10 mouse cellular contexts compared by ENCODE assay signal in genomic region chr10:70119851-70120370, GRCm38 (mm10). TPM values are rescaled to one million over a fixed set of nuclear protein-coding genes. Genes with fewer than 3 reads are reported as not detected.
DNase-seq lines count a peak whose midpoint lies in the region; ATAC-seq and TF ChIP-seq lines count a peak whose summit lies in the region.
"Had no signal": no experiment of that assay in that cellular context is flagged by ENCODE, and none has a peak within 500 bp of the region (broad histone marks: within the 10 kb centered on the region; RNA-seq: fewer than 3 reads in every experiment).

No protein-coding gene starts in this region.

- no peak for TF ChIP-seq CTCF in forebrain, postnatal 0 days (IDR thresholded peaks at IDR 0.05; ENCODE audit: low read depth)

- H3K4me1 ChIP-seq in forebrain, embryonic 10.5 days = peaks cover 31% of the 10 kb centered on the region
- peaks cover 8% of the 10 kb centered on the region; the same call in 1 of the 2 replicates for H3K4me1 ChIP-seq in forebrain, postnatal 0 days (ENCODE audit: insufficient read depth)
- peaks cover 87% of the 10 kb centered on the region for H3K4me1 ChIP-seq in liver, embryonic 12.5 days

- H3K36me3 ChIP-seq in forebrain, embryonic 10.5 days (replicated peaks) = peaks cover 13% of the 10 kb centered on the region; the same call in 1 of the 2 replicates
- H3K36me3 ChIP-seq in forebrain, postnatal 0 days (ENCODE audit: insufficient read depth) = no peaks in the 10 kb centered on the region
- 0 out of 2 replicates have a peak, but pooled peaks cover 4% of the 10 kb centered on the region for H3K36me3 ChIP-seq in liver, embryonic 12.5 days

- no peaks in the 10 kb centered on the region for H3K27me3 ChIP-seq in forebrain, embryonic 10.5 days (ENCODE audit: poor library complexity, severe bottlenecking)
- H3K27me3 ChIP-seq in forebrain, postnatal 0 days (ENCODE audit: insufficient read depth, low read length) = no peaks in the 10 kb centered on the region
- no peaks in the 10 kb centered on the region for H3K27me3 ChIP-seq in liver, embryonic 12.5 days (replicated peaks)

- no peak for ATAC-seq in forebrain, postnatal 0 days
- ATAC-seq in liver, embryonic 12.5 days = peak; percentile 40; the same call in 1 of the 2 replicates

- no peak overlapping the region for H3K4me3 ChIP-seq in forebrain, embryonic 10.5 days
- no peak overlapping the region for H3K4me3 ChIP-seq in forebrain, postnatal 0 days (ENCODE audit: low read depth, low read length)
- no peak overlapping the region for H3K4me3 ChIP-seq in liver, embryonic 12.5 days

- intact Hi-C loops in left cerebral cortex, postnatal 25 days (cut with DNase I) = no loop called here

- 65% methylated on average over 9 of the region's 9 CpGs for WGBS in forebrain, embryonic 10.5 days
- 57% methylated on average over 9 of the region's 9 CpGs for WGBS in forebrain, postnatal 0 days
- 24% methylated on average over 9 of the region's 9 CpGs for WGBS in liver, embryonic 12.5 days (ENCODE audit: insufficient replicate concordance)

- H3K27ac ChIP-seq in forebrain, embryonic 10.5 days = peak overlapping the region; percentile 69
- no peak overlapping the region for H3K27ac ChIP-seq in forebrain, postnatal 0 days (ENCODE audit: low read depth, low read length)
- peak overlapping the region; percentile 83 for H3K27ac ChIP-seq in liver, embryonic 12.5 days

- peaks cover 3% of the 10 kb centered on the region; the same call in 1 of the 2 replicates for H3K9me3 ChIP-seq in forebrain, embryonic 10.5 days
- H3K9me3 ChIP-seq in forebrain, postnatal 0 days (ENCODE audit: low read length) = no peaks in the 10 kb centered on the region
- H3K9me3 ChIP-seq in liver, embryonic 12.5 days (replicated peaks) = no peaks in the 10 kb centered on the region

- H3K9ac ChIP-seq in forebrain, postnatal 0 days = no peak overlapping the region
- peak overlapping the region; percentile 55 for H3K9ac ChIP-seq in liver, embryonic 12.5 days

- no peak overlapping the region for H3K4me2 ChIP-seq in forebrain, postnatal 0 days (ENCODE audit: low read depth)
- H3K4me2 ChIP-seq in liver, embryonic 12.5 days = peak overlapping the region; percentile 59

- DNase-seq in forebrain, embryonic 10.5 days (ENCODE audit: extremely low spot score, low spot score) = no peak
- DNase-seq in forebrain, postnatal 0 days = no peak
- DNase-seq in retina, postnatal 1 day = peak; percentile 48
- no peak for DNase-seq in retina, embryonic 14.5 days (ENCODE audit: low spot score)
- DNase-seq in thymus, postnatal 14 days = peak; percentile 47
- no peak for DNase-seq in left cerebral cortex, postnatal 25 days (ENCODE audit: low spot score in 2 of 2)
- DNase-seq in gastrocnemius, postnatal 10 days = no peak
- DNase-seq: cerebellum, adult 11 months; kidney, postnatal 4 days had no signal

RNA-seq across cellular contexts. Expression of gene Ccdc6, which starts 23.0 kb away (rescaled TPM):
- 16.5 and 19.8 TPM in 2 replicates for polyA plus RNA-seq in forebrain, embryonic 10.5 days (2016; fragmentation: Nextera tagmentation; extraction: Ambion mirVana)
- 24.4 and 34.2 TPM in 2 replicates for total RNA-seq in forebrain, postnatal 0 days (2014; rRNA removed)
- 16.1 and 20.8 TPM in 2 replicates for polyA plus RNA-seq in forebrain, postnatal 0 days (2015; fragmentation: Nextera tagmentation; extraction: Ambion mirVana)
- 9.5 and 10.2 TPM in 2 replicates for polyA plus RNA-seq in liver, embryonic 12.5 days (2016; fragmentation: Nextera tagmentation; extraction: Ambion mirVana)
- total RNA-seq in left cerebral cortex, postnatal 25 days (2021) = 10 to 100 TPM; 52.0 to 55.3 TPM
- 10 to 100 TPM; 77.2 to 80.5 TPM for total RNA-seq in gastrocnemius, postnatal 10 days (2021)

Comparison
In these comparisons a context has a peak if more than half of its experiments do, and no peak if none do; other contexts are left out.
1. DNase-seq: peak in retina, postnatal 1 day (single experiment) and thymus, postnatal 14 days (single experiment); none in forebrain, embryonic 10.5 days (single experiment), forebrain, postnatal 0 days (single experiment), retina, embryonic 14.5 days (single experiment), left cerebral cortex, postnatal 25 days (0 of 2) and gastrocnemius, postnatal 10 days (single experiment).